Comparison of ENCODE assay signal across 8 mouse cellular contexts in the genomic region with DNA sequence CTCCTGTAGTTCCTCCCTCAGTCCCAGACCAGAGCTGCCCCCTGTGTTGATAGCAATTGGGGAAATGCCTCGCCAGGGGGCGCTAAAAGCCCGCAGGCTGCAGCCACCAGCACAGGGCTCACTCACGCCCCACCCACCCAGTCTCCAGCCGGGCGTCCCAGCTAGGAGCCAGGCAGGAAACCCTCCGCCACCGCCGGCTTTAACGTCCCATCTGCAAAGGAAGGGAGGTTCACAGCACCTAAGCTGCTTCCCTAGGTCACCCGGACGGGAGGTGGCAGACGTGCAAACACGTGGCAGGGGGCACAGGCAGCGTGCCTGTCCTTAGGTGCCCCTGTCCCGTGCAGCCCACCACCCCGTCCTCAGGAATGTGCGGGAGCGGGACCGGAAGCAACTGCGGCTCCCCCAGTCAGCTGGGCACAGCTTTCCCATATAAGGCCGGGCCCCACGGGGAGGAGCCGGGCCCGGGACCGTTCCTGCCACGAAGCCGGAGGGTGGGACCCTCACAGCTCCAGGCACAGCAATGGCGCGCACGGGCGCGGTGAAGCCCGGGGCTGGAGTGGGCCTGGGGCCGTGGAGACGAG. TPM values are rescaled to one million over a fixed set of nuclear protein-coding genes. Genes with fewer than 3 reads are reported as not detected.
DNase-seq lines count a peak whose midpoint lies in the region; ATAC-seq lines count a peak whose summit lies in the region.

No protein-coding gene starts in this region.

- intact Hi-C loops in gastrocnemius, postnatal 36 days (cut with DNase I): loop anchor here (2.0 to 5.0 kb wide), 3 partner anchors 97 to 251 kb away; partner anchors contain the start of gene Morc2a
- intact Hi-C loops in left cerebral cortex, postnatal 25 days (cut with DNase I): loop anchor here (1.0 to 5.0 kb wide), 4 partner anchors 98 to 267 kb away; partner anchors contain the start of gene Morc2a

- peak overlapping the region; percentile 50 for H3K4me3 ChIP-seq in intestine, embryonic 15.5 days (replicated peaks)

- H3K36me3 ChIP-seq in intestine, embryonic 15.5 days: peaks cover 18% of the 10 kb centered on the region

- peak overlapping the region; percentile 63 for H3K9ac ChIP-seq in intestine, embryonic 15.5 days

- DNase-seq in adrenal gland, adult 8-10 months: peak; percentile 94
- peak; percentile 94 for DNase-seq in embryo, embryonic 11.5 days (ENCODE audit: low read depth, low spot score)
- DNase-seq in gastrocnemius, postnatal 36 days: peak; percentile 95
- DNase-seq in left cerebral cortex, postnatal 25 days (ENCODE audit: low spot score in 2 of 2): peak; percentile 91 to 93
- DNase-seq in mesoderm, embryonic 11.5 days (ENCODE audit: low read depth, low spot score): peak; percentile 95
- peak; percentile 90 for DNase-seq in right cerebral cortex, postnatal 25 days
- DNase-seq in urinary bladder, postnatal 36 days (ENCODE audit: low spot score in 2 of 2): peak; percentile 92 to 96

- H3K27me3 ChIP-seq in intestine, embryonic 15.5 days (replicated peaks): no peaks in the 10 kb centered on the region

- WGBS in intestine, embryonic 15.5 days: under 1% methylated on average over 36 of the region's 36 CpGs

- no peaks in the 10 kb centered on the region for H3K9me3 ChIP-seq in intestine, embryonic 15.5 days

- H3K4me1 ChIP-seq in intestine, embryonic 15.5 days (replicated peaks): peaks cover 30% of the 10 kb centered on the region

- peak; percentile 86 for ATAC-seq in intestine, embryonic 15.5 days

- H3K27ac ChIP-seq in intestine, embryonic 15.5 days: peak overlapping the region; percentile 96

- peak overlapping the region; percentile 90 for H3K4me2 ChIP-seq in intestine, embryonic 15.5 days (replicated peaks)

RNA-seq across cellular contexts. Expression of gene Smtn, which starts 4.9 kb away (rescaled TPM):
- 10 to 100 TPM; 36.6 to 93.0 (median 52.5) TPM for total RNA-seq in adrenal gland, adult 8-10 months (2022)
- total RNA-seq in gastrocnemius, postnatal 36 days (2021): 10 to 100 TPM; 71.9 to 78.7 TPM
- 78.3 and 79.6 TPM in 2 replicates for polyA plus RNA-seq in intestine, embryonic 15.5 days (2015; fragmentation: Nextera tagmentation; extraction: Ambion mirVana)
- total RNA-seq in left cerebral cortex, postnatal 25 days (2021): 1 to 10 TPM; 6.6 to 8.5 TPM

RNA-seq across cellular contexts. Expression of gene Selenom, which starts 21.0 kb away (rescaled TPM):
- 10 to 100 TPM; 39.2 to 61.9 (median 57.1) TPM for total RNA-seq in adrenal gland, adult 8-10 months (2022)
- 10 to 100 TPM; 13.2 to 14.9 TPM for total RNA-seq in gastrocnemius, postnatal 36 days (2021)
- polyA plus RNA-seq in intestine, embryonic 15.5 days (2015; fragmentation: Nextera tagmentation; extraction: Ambion mirVana): 147 and 154 TPM in 2 replicates
- 100 to 1,000 TPM; 142 to 145 TPM for total RNA-seq in left cerebral cortex, postnatal 25 days (2021)

RNA-seq across cellular contexts. Expression of gene Inpp5j, which starts 30.9 kb away (rescaled TPM):
- total RNA-seq in adrenal gland, adult 8-10 months (2022): 1 to 10 TPM in 1 of 4 experiments, under 1 TPM in 3; 0.55 to 1.0 (median 0.75) TPM
- total RNA-seq in gastrocnemius, postnatal 36 days (2021): 1 to 10 TPM; 3.4 to 4.1 TPM
- polyA plus RNA-seq in intestine, embryonic 15.5 days (2015; fragmentation: Nextera tagmentation; extraction: Ambion mirVana): 4.2 and 4.6 TPM in 2 replicates
- 10 to 100 TPM; 49.0 to 55.5 TPM for total RNA-seq in left cerebral cortex, postnatal 25 days (2021)

RNA-seq across cellular contexts. Expression of gene Pla2g3, which starts 47.4 kb away (rescaled TPM):
- total RNA-seq in adrenal gland, adult 8-10 months (2022): under 1 TPM; 0.17 to 0.59 (median 0.43) TPM
- total RNA-seq in gastrocnemius, postnatal 36 days (2021): under 1 TPM in 1 of 2 experiments, not detected in 1; 0.10 TPM
- polyA plus RNA-seq in intestine, embryonic 15.5 days (2015; fragmentation: Nextera tagmentation; extraction: Ambion mirVana): 0.38 and 0.45 TPM in 2 replicates
- 1 to 10 TPM; 2.6 to 3.2 TPM for total RNA-seq in left cerebral cortex, postnatal 25 days (2021)

Comparison
In these comparisons a context has a peak if more than half of its experiments do, and no peak if none do; other contexts are left out.
1. Peak in every context shown above with its lines: DNase-seq, ATAC-seq, H3K4me3 ChIP-seq and H3K27ac ChIP-seq.
2. RNA of gene Inpp5j, which starts 30.9 kb away (total RNA-seq): 49.0 to 55.5 TPM in left cerebral cortex, postnatal 25 days; 3.4 to 4.1 TPM in gastrocnemius, postnatal 36 days and 0.55 to 1.0 TPM in adrenal gland, adult 8-10 months; every median in the first group is over 4 times any median in the second.